Mouse (Mus musculus) kidney, adult 2 months (tissue): ENCODE measurements around the gene Rcc1.
"Not testable (repeated sequence)": the region's sequence is repeated elsewhere in the genome, so short reads cannot be mapped to it uniquely, and the experiment has no call there.

Source experiments
- CTCF ChIP-seq: fragments of 200-500 bp; conservative IDR thresholded peaks from 2 replicates; pipeline ENCODE4 v1.5.1; 2011; ENCODE audit warnings: low read depth, mild to moderate bottlenecking, control low read depth, low read length, moderate library complexity, mixed read lengths; ENCODE audit not compliant: insufficient read depth, insufficient read length
- POLR2A ChIP-seq: fragments of 200-500 bp; IDR thresholded peaks from one replicate; pipeline ENCODE4 v1.6.1; 2011; ENCODE audit warnings: low read depth, low read length, control low read depth

GRCm38 (mm10) chr4:132303484-132303883, 49.9 kb downstream of the Rcc1 start:
- not testable (repeated sequence) for TF ChIP-seq CTCF, POLR2A
